Mouse (Mus musculus) spleen, postnatal 10 days (tissue): ENCODE measurements around the gene Tmem121.
"Not testable (repeated sequence)": the region's sequence is repeated elsewhere in the genome, so short reads cannot be mapped to it uniquely, and the experiment has no call there.

Experiments used
- DNase-seq, 2 experiments: peaks; one replicate each; pipeline ENCODE4 v3.0.0; 2021 to 2022; ENCODE audit warnings: low spot score in 2 of 2

Tmem121 gene

GRCm38 (mm10) chr12:113187011-113187375 is 1.3 kb downstream of the Tmem121 start:
- DNase-seq: no peak

- peak; percentile 67 to 82 for DNase-seq
These were observed 2.0 kb downstream of the Tmem121 start for GRCm38 (mm10) chr12:113187584-113188295.

- no peak for DNase-seq
These were observed 2.8 kb downstream of the Tmem121 start for GRCm38 (mm10) chr12:113188349-113189055.

GRCm38 (mm10) chr12:113193423-113193822 is 7.7 kb downstream of the Tmem121 start:
- no peak for DNase-seq

- DNase-seq: not testable (repeated sequence)
These were observed 13.4 kb downstream of the Tmem121 start for GRCm38 (mm10) chr12:113199132-113199531.

- no peak for DNase-seq
These were observed 15.6 kb downstream of the Tmem121 start for GRCm38 (mm10) chr12:113201301-113201700.

GRCm38 (mm10) chr12:113202008-113202407 is 16.3 kb downstream of the Tmem121 start:
- DNase-seq: no peak

GRCm38 (mm10) chr12:113203522-113203921 is 17.8 kb downstream of the Tmem121 start:
- DNase-seq: no peak

GRCm38 (mm10) chr12:113205251-113205942 is 19.7 kb downstream of the Tmem121 start:
- DNase-seq: no peak

- DNase-seq: no peak
These were observed 22.0 kb downstream of the Tmem121 start for GRCm38 (mm10) chr12:113207737-113208136.

GRCm38 (mm10) chr12:113210586-113211378 is 25.1 kb downstream of the Tmem121 start:
- no peak for DNase-seq

GRCm38 (mm10) chr12:113211772-113212171 is 26.0 kb downstream of the Tmem121 start:
- no peak for DNase-seq

- no peak for DNase-seq
These were observed 26.7 kb downstream of the Tmem121 start for GRCm38 (mm10) chr12:113212326-113212924.

GRCm38 (mm10) chr12:113213226-113213625 is 27.5 kb downstream of the Tmem121 start:
- DNase-seq: no peak

- DNase-seq: no peak
These were observed 28.5 kb downstream of the Tmem121 start for GRCm38 (mm10) chr12:113214072-113214808.

GRCm38 (mm10) chr12:113214972-113215666 is 29.4 kb downstream of the Tmem121 start:
- DNase-seq: no peak

GRCm38 (mm10) chr12:113215667-113216346 is 30.1 kb downstream of the Tmem121 start:
- peak; percentile 57 to 80 for DNase-seq

GRCm38 (mm10) chr12:113217306-113218242 is 31.8 kb downstream of the Tmem121 start:
- peak; percentile 64 to 82 for DNase-seq
